Mouse (Mus musculus): ENCODE results near the gene Mbd3. TPM values are rescaled to one million over a fixed set of nuclear protein-coding genes. Genes with fewer than 3 reads are reported as not detected.
A peak's percentile ranks its signal among the peaks of the same experiment; 100 is the strongest.

Mbd3 gene
- polyA plus RNA-seq (2015; fragmentation: Nextera tagmentation; extraction: Ambion mirVana), result 131 and 139 TPM in 2 replicates

- no peaks in the 10 kb centered on the region for H3K27me3 ChIP-seq (ENCODE audit: control insufficient read depth, insufficient read depth, low read length)
- ATAC-seq (ENCODE audit: insufficient read depth, low FRiP score), result peak; percentile 97
- peak within 1 kb of the TSS; percentile 94 for H3K9ac ChIP-seq (ENCODE audit: low read length)
- H3K36me3 ChIP-seq (ENCODE audit: control insufficient read depth, insufficient read depth, low read length), result peaks cover 32% of the 10 kb centered on the region
- peak within 1 kb of the TSS; percentile 100 for H3K27ac ChIP-seq (ENCODE audit: low read length)
- under 1% methylated on average over 82 of the region's 82 CpGs for WGBS
- peaks cover 20% of the 10 kb centered on the region for H3K4me1 ChIP-seq (ENCODE audit: control insufficient read depth, insufficient read depth, low read length)
- H3K4me2 ChIP-seq (ENCODE audit: low read depth, low read length), result peak within 1 kb of the TSS; percentile 95
- H3K9me3 ChIP-seq (replicated peaks; ENCODE audit: control insufficient read depth, low read length), result no peaks in the 10 kb centered on the region
- peak within 1 kb of the TSS; percentile 81 for H3K4me3 ChIP-seq (replicated peaks; ENCODE audit: low read length)
Measured at GRCm38 (mm10) chr10:80399191-80399972, at the start of gene Mbd3. TSS of gene Mbd3 (minus strand) at chr10:80399550.

GRCm38 (mm10) chr10:80445898-80446601 is 46.7 kb upstream of the Mbd3 start:
- WGBS, result 8% methylated on average over 26 of the region's 26 CpGs
- Histone ChIP-seq H3K9ac (ENCODE audit: low read length) (no peak overlapping the region), H3K27me3 (ENCODE audit: control insufficient read depth, insufficient read depth, low read length) (0 out of 2 replicates have a peak, but pooled peaks cover 4% of the 10 kb centered on the region), H3K36me3 (ENCODE audit: control insufficient read depth, insufficient read depth, low read length) (no peaks in the 10 kb centered on the region), H3K4me2 (ENCODE audit: low read depth, low read length) (no peak overlapping the region), H3K27ac (ENCODE audit: low read length) (no peak overlapping the region), H3K4me1 (ENCODE audit: control insufficient read depth, insufficient read depth, low read length) (peaks cover 10% of the 10 kb centered on the region), H3K9me3 (replicated peaks; ENCODE audit: control insufficient read depth, low read length) (no peaks in the 10 kb centered on the region), H3K4me3 (replicated peaks; ENCODE audit: low read length) (0 out of 2 replicates have a peak overlapping the region, but pooled peaks have one; percentile 13)
- peak; percentile 85 for ATAC-seq (ENCODE audit: insufficient read depth, low FRiP score)

GRCm38 (mm10) chr10:80445052-80445451 is 45.7 kb upstream of the Mbd3 start:
- Histone ChIP-seq H3K9me3 (replicated peaks; ENCODE audit: control insufficient read depth, low read length) (no peaks in the 10 kb centered on the region), H3K27me3 (ENCODE audit: control insufficient read depth, insufficient read depth, low read length) (0 out of 2 replicates have a peak, but pooled peaks cover 4% of the 10 kb centered on the region), H3K9ac (ENCODE audit: low read length) (no peak overlapping the region), H3K36me3 (ENCODE audit: control insufficient read depth, insufficient read depth, low read length) (no peaks in the 10 kb centered on the region), H3K4me1 (ENCODE audit: control insufficient read depth, insufficient read depth, low read length) (peaks cover 7% of the 10 kb centered on the region; the same call in 1 of the 2 replicates), H3K27ac (ENCODE audit: low read length) (no peak overlapping the region), H3K4me2 (ENCODE audit: low read depth, low read length) (no peak overlapping the region), H3K4me3 (replicated peaks; ENCODE audit: low read length) (no peak overlapping the region)
- ATAC-seq (ENCODE audit: insufficient read depth, low FRiP score), result no peak
- WGBS, result 73% methylated on average over 1 of the region's 1 CpGs

GRCm38 (mm10) chr10:80444339-80445045 is 45.1 kb upstream of the Mbd3 start:
- Histone ChIP-seq H3K9me3 (replicated peaks; ENCODE audit: control insufficient read depth, low read length) (no peaks in the 10 kb centered on the region), H3K4me2 (ENCODE audit: low read depth, low read length) (no peak overlapping the region), H3K27ac (ENCODE audit: low read length) (no peak overlapping the region), H3K4me3 (replicated peaks; ENCODE audit: low read length) (no peak overlapping the region), H3K27me3 (ENCODE audit: control insufficient read depth, insufficient read depth, low read length) (0 out of 2 replicates have a peak, but pooled peaks cover 4% of the 10 kb centered on the region), H3K4me1 (ENCODE audit: control insufficient read depth, insufficient read depth, low read length) (peaks cover 7% of the 10 kb centered on the region; the same call in 1 of the 2 replicates), H3K36me3 (ENCODE audit: control insufficient read depth, insufficient read depth, low read length) (no peaks in the 10 kb centered on the region), H3K9ac (ENCODE audit: low read length) (0 out of 2 replicates have a peak overlapping the region, but pooled peaks have one; percentile 36)
- peak; percentile 11; the same call in 1 of the 2 replicates for ATAC-seq (ENCODE audit: insufficient read depth, low FRiP score)
- 40% methylated on average over 5 of the region's 5 CpGs for WGBS

GRCm38 (mm10) chr10:80443575-80444278 is 44.4 kb upstream of the Mbd3 start:
- Histone ChIP-seq H3K27ac (ENCODE audit: low read length) (no peak overlapping the region), H3K27me3 (ENCODE audit: control insufficient read depth, insufficient read depth, low read length) (0 out of 2 replicates have a peak, but pooled peaks cover 4% of the 10 kb centered on the region), H3K4me3 (replicated peaks; ENCODE audit: low read length) (no peak overlapping the region), H3K4me1 (ENCODE audit: control insufficient read depth, insufficient read depth, low read length) (peaks cover 7% of the 10 kb centered on the region; the same call in 1 of the 2 replicates), H3K9ac (ENCODE audit: low read length) (0 out of 2 replicates have a peak overlapping the region, but pooled peaks have one; percentile 36), H3K4me2 (ENCODE audit: low read depth, low read length) (no peak overlapping the region), H3K36me3 (ENCODE audit: control insufficient read depth, insufficient read depth, low read length) (no peaks in the 10 kb centered on the region), H3K9me3 (replicated peaks; ENCODE audit: control insufficient read depth, low read length) (no peaks in the 10 kb centered on the region)
- 78% methylated on average over 8 of the region's 8 CpGs for WGBS
- ATAC-seq (ENCODE audit: insufficient read depth, low FRiP score), result no peak

- Histone ChIP-seq H3K4me2 (ENCODE audit: low read depth, low read length) (no peak overlapping the region), H3K27ac (ENCODE audit: low read length) (no peak overlapping the region), H3K4me3 (replicated peaks; ENCODE audit: low read length) (no peak overlapping the region), H3K36me3 (ENCODE audit: control insufficient read depth, insufficient read depth, low read length) (no peaks in the 10 kb centered on the region), H3K9me3 (replicated peaks; ENCODE audit: control insufficient read depth, low read length) (no peaks in the 10 kb centered on the region), H3K27me3 (ENCODE audit: control insufficient read depth, insufficient read depth, low read length) (0 out of 2 replicates have a peak, but pooled peaks cover 4% of the 10 kb centered on the region), H3K9ac (ENCODE audit: low read length) (peak overlapping the region; percentile 31; the same call in 1 of the 2 replicates), H3K4me1 (ENCODE audit: control insufficient read depth, insufficient read depth, low read length) (peaks cover 8% of the 10 kb centered on the region)
- no peak for ATAC-seq (ENCODE audit: insufficient read depth, low FRiP score)
- WGBS, result 53% methylated on average over 2 of the region's 2 CpGs
Measured at GRCm38 (mm10) chr10:80442989-80443388, 43.6 kb upstream of the Mbd3 start.

GRCm38 (mm10) chr10:80441598-80441997 is 42.2 kb upstream of the Mbd3 start:
- H3K4me3 ChIP-seq (replicated peaks; ENCODE audit: low read length), result no peak overlapping the region
- no peaks in the 10 kb centered on the region for H3K9me3 ChIP-seq (replicated peaks; ENCODE audit: control insufficient read depth, low read length)
- no peak overlapping the region for H3K27ac ChIP-seq (ENCODE audit: low read length)
- no peaks in the 10 kb centered on the region for H3K36me3 ChIP-seq (ENCODE audit: control insufficient read depth, insufficient read depth, low read length)
- ATAC-seq (ENCODE audit: insufficient read depth, low FRiP score), result no peak
- H3K27me3 ChIP-seq (ENCODE audit: control insufficient read depth, insufficient read depth, low read length), result no peaks in the 10 kb centered on the region
- 62% methylated on average over 8 of the region's 8 CpGs for WGBS
- H3K4me2 ChIP-seq (ENCODE audit: low read depth, low read length), result no peak overlapping the region
- H3K4me1 ChIP-seq (ENCODE audit: control insufficient read depth, insufficient read depth, low read length), result peaks cover 11% of the 10 kb centered on the region
- H3K9ac ChIP-seq (ENCODE audit: low read length), result no peak overlapping the region

- H3K27ac ChIP-seq (ENCODE audit: low read length), result no peak overlapping the region
- peaks cover 19% of the 10 kb centered on the region for H3K4me1 ChIP-seq (ENCODE audit: control insufficient read depth, insufficient read depth, low read length)
- H3K4me2 ChIP-seq (ENCODE audit: low read depth, low read length), result no peak overlapping the region
- H3K27me3 ChIP-seq (ENCODE audit: control insufficient read depth, insufficient read depth, low read length), result no peaks in the 10 kb centered on the region
- no peaks in the 10 kb centered on the region for H3K9me3 ChIP-seq (replicated peaks; ENCODE audit: control insufficient read depth, low read length)
- no peaks in the 10 kb centered on the region for H3K36me3 ChIP-seq (ENCODE audit: control insufficient read depth, insufficient read depth, low read length)
- H3K9ac ChIP-seq (ENCODE audit: low read length), result no peak overlapping the region
- ATAC-seq (ENCODE audit: insufficient read depth, low FRiP score), result no peak
- H3K4me3 ChIP-seq (replicated peaks; ENCODE audit: low read length), result no peak overlapping the region
Measured at GRCm38 (mm10) chr10:80440031-80440430, 40.7 kb upstream of the Mbd3 start.

All from stomach, embryonic 16.5 days (tissue).